Mouse (Mus musculus): ENCODE data around the gene Osbp2. TPM values are rescaled to one million over a fixed set of nuclear protein-coding genes. Genes with fewer than 3 reads are reported as not detected.

Gene Osbp2
- total RNA-seq, 1 experiment: 0.27 TPM

DNA sequence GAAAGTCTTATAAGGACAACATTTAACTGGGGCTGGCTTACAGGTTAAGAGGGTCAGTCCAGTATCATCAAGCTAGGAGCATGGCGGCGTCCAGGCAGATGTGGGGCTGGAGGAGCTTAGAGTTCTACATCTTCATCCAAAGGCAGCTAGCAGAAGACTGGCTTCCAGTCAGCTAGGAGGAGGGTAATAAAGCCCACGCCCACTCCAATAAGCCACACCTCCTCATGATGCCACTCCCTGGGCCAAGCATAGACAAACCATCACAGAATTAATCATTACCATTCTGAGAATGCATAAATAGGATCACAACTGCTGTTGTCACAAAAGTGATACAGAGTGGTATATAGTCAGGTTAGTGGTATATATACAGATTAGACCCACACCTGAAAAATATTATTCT is 73.8 kb downstream of the Osbp2 start:
- Histone ChIP-seq H3K4me3 (ENCODE audit: insufficient read depth in 1 of 2, low read depth in 1 of 2, low read length in 2 of 2, poor library complexity in 1 of 2, severe bottlenecking in 1 of 2) (no peak overlapping the region), H3K36me3 (ENCODE audit: control insufficient read depth, insufficient read depth, low read length, poor library complexity, severe bottlenecking) (no peaks in the 10 kb centered on the region), H3K9ac (ENCODE audit: insufficient read depth, low read depth, low read length, poor library complexity, severe bottlenecking) (no peak overlapping the region), H3K9me3 (ENCODE audit: control insufficient read depth, insufficient read depth, low read depth, low read length) (no peaks in the 10 kb centered on the region), H3K4me1 (ENCODE audit: control insufficient read depth in 2 of 2, insufficient read depth in 2 of 2, low read length in 2 of 2, poor library complexity in 1 of 2) (peaks cover 0 to 3% of the 10 kb centered on the region in 2 experiments; a peak in 1 of 4 replicates), H3K27ac (ENCODE audit: insufficient read depth, low read depth, low read length, poor library complexity, severe bottlenecking) (no peak overlapping the region)
- DNase-seq (ENCODE audit: low read depth, low spot score): no peak
- in situ Hi-C loops (cut with MboI; ENCODE audit: low sequenced_read_pairs in 2 of 2, unreplicated experiment in 2 of 2): no loop called here
- TF ChIP-seq ZNF384 (IDR thresholded peaks at IDR 0.05; ENCODE audit: low read depth, low read length) (no peak), CHD2 (IDR thresholded peaks at IDR 0.05; ENCODE audit: low read depth, low read length) (no peak), HCFC1 (IDR thresholded peaks at IDR 0.05; ENCODE audit: borderline replicate concordance, insufficient read depth, low read length) (no peak), ZC3H11A (IDR thresholded peaks at IDR 0.05; ENCODE audit: borderline replicate concordance, low read depth, low read length) (no peak), MAFK (IDR thresholded peaks at IDR 0.05; ENCODE audit: insufficient read depth, low read depth, low read length) (no peak)

DNA sequence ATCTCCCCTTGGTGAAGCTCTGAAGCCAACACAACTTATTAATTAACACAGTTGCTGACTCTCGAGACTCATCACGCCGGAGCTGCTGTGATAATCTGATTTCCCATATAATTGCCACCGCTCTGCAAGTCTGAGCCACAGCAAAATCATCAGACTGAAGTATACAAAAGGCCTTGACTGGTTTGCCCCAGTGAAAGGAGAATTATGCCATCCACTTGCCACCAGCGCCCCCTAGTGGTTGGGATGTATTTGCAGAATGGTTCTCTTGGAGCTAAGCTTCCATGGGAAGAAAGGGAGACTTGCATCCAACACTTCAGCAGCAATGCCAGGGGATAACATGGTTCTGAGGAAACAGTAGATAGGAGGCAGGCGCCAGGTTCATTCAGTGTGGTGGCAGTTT is 77.1 kb downstream of the Osbp2 start:
- in situ Hi-C loops (cut with MboI; ENCODE audit: low sequenced_read_pairs in 2 of 2, unreplicated experiment in 2 of 2): no loop called here
- Histone ChIP-seq H3K36me3 (ENCODE audit: control insufficient read depth, insufficient read depth, low read length, poor library complexity, severe bottlenecking) (no peaks in the 10 kb centered on the region), H3K9ac (ENCODE audit: insufficient read depth, low read depth, low read length, poor library complexity, severe bottlenecking) (no peak overlapping the region), H3K9me3 (ENCODE audit: control insufficient read depth, insufficient read depth, low read depth, low read length) (no peaks in the 10 kb centered on the region), H3K4me3 (ENCODE audit: insufficient read depth in 1 of 2, low read depth in 1 of 2, low read length in 2 of 2, poor library complexity in 1 of 2, severe bottlenecking in 1 of 2) (no peak overlapping the region), H3K4me1 (ENCODE audit: control insufficient read depth in 2 of 2, insufficient read depth in 2 of 2, low read length in 2 of 2, poor library complexity in 1 of 2) (peaks cover 0 to 2% of the 10 kb centered on the region in 2 experiments; a peak in 1 of 4 replicates), H3K27ac (ENCODE audit: insufficient read depth, low read depth, low read length, poor library complexity, severe bottlenecking) (no peak overlapping the region)
- peak; percentile 90 for DNase-seq (ENCODE audit: low read depth, low spot score)
- TF ChIP-seq ZC3H11A (IDR thresholded peaks at IDR 0.05; ENCODE audit: borderline replicate concordance, low read depth, low read length): peak; percentile 86
- TF ChIP-seq MAFK (IDR thresholded peaks at IDR 0.05; ENCODE audit: insufficient read depth, low read depth, low read length): no peak
- no peak for TF ChIP-seq HCFC1 (IDR thresholded peaks at IDR 0.05; ENCODE audit: borderline replicate concordance, insufficient read depth, low read length)

DNA sequence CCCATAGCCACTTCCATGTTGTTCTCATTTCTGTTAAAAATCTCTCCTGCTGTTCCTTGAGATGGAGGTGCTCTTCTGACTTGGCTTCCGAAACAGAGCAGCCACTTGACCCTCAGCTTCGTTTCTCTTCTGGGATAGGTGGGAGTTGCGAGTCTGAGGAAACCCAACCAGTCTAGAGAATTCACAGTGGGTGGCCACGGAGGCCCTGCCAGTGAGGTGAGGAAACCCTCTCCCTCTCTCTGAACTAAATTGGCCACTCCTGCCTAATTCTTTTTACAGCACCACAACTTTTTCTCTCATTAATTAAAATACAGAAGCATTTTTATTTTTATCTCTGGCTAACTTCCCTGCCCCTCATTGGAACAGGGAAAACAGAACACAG is 88.4 kb downstream of the Osbp2 start:
- Histone ChIP-seq H3K36me3 (ENCODE audit: control insufficient read depth, insufficient read depth, low read length, poor library complexity, severe bottlenecking) (no peaks in the 10 kb centered on the region), H3K9me3 (ENCODE audit: control insufficient read depth, insufficient read depth, low read depth, low read length) (no peaks in the 10 kb centered on the region), H3K9ac (ENCODE audit: insufficient read depth, low read depth, low read length, poor library complexity, severe bottlenecking) (no peak overlapping the region), H3K4me3 (ENCODE audit: insufficient read depth in 1 of 2, low read depth in 1 of 2, low read length in 2 of 2, poor library complexity in 1 of 2, severe bottlenecking in 1 of 2) (no peak overlapping the region), H3K27ac (ENCODE audit: insufficient read depth, low read depth, low read length, poor library complexity, severe bottlenecking) (no peak overlapping the region), H3K4me1 (ENCODE audit: control insufficient read depth in 2 of 2, insufficient read depth in 2 of 2, low read length in 2 of 2, poor library complexity in 1 of 2) (0 out of 4 replicates have a peak, but pooled peaks cover 0 to 2% of the 10 kb centered on the region in 2 experiments)
- in situ Hi-C loops (cut with MboI; ENCODE audit: low sequenced_read_pairs in 2 of 2, unreplicated experiment in 2 of 2): no loop called here
- TF ChIP-seq MAFK (IDR thresholded peaks at IDR 0.05; ENCODE audit: insufficient read depth, low read depth, low read length) (no peak), HCFC1 (IDR thresholded peaks at IDR 0.05; ENCODE audit: borderline replicate concordance, insufficient read depth, low read length) (no peak), CHD2 (IDR thresholded peaks at IDR 0.05; ENCODE audit: low read depth, low read length) (no peak), ZNF384 (IDR thresholded peaks at IDR 0.05; ENCODE audit: low read depth, low read length) (no peak), ZC3H11A (IDR thresholded peaks at IDR 0.05; ENCODE audit: borderline replicate concordance, low read depth, low read length) (no peak)
- DNase-seq (ENCODE audit: low read depth, low spot score): no peak

DNA sequence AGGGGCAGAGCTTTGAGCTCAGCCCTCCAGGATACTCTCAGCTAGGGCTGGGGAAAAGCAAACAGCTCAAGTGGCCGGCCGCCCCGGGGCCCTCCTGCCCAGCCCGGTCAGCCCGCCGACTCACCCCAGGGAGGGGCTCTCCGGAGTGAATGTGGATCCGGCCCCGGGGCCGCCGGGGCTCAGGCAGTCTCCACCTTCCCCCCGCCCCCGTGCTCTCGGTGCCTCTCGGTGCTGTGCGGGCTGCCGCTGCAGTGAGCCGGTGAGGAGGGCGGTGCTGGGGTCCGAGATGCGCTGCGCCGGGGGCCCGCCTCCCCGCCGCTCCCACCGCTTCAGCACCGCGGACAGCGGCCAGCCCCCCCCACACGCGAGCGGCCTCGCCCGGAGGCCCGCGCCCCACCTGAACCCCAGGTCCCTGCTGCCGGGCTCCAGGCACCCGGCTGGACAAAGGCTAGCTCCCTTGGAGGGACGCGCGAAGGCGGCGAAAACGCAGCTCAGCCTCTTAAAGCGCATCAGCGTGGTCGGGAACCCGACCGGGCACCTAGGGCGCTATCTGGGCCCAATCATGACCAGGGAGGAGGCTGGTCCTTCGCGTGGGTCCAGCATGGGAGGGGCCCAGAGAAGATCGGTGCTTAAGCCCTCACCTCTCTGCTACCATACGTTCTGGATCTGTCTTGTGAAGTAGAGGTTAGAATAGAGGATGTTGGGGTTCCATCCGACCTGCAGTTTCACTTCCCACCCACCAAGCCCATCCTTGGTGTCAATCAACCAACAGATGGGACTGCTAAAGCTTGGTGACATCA is 89.0 kb downstream of the Osbp2 start:
- in situ Hi-C loops (cut with MboI; ENCODE audit: low sequenced_read_pairs in 2 of 2, unreplicated experiment in 2 of 2): no loop called here
- no peak overlapping the region for H3K9ac ChIP-seq (ENCODE audit: insufficient read depth, low read depth, low read length, poor library complexity, severe bottlenecking)
- no peaks in the 10 kb centered on the region for H3K9me3 ChIP-seq (ENCODE audit: control insufficient read depth, insufficient read depth, low read depth, low read length)
- peak overlapping the region; percentile 54 to 69 for H3K4me3 ChIP-seq (ENCODE audit: insufficient read depth in 1 of 2, low read depth in 1 of 2, low read length in 2 of 2, poor library complexity in 1 of 2, severe bottlenecking in 1 of 2)
- H3K4me1 ChIP-seq (ENCODE audit: control insufficient read depth in 2 of 2, insufficient read depth in 2 of 2, low read length in 2 of 2, poor library complexity in 1 of 2): 0 out of 4 replicates have a peak, but pooled peaks cover 0 to 2% of the 10 kb centered on the region in 2 experiments
- no peaks in the 10 kb centered on the region for H3K36me3 ChIP-seq (ENCODE audit: control insufficient read depth, insufficient read depth, low read length, poor library complexity, severe bottlenecking)
- H3K27ac ChIP-seq (ENCODE audit: insufficient read depth, low read depth, low read length, poor library complexity, severe bottlenecking): no peak overlapping the region
- no peak for DNase-seq (ENCODE audit: low read depth, low spot score)
- TF ChIP-seq ZNF384 (IDR thresholded peaks at IDR 0.05; ENCODE audit: low read depth, low read length): no peak
- no peak for TF ChIP-seq HCFC1 (IDR thresholded peaks at IDR 0.05; ENCODE audit: borderline replicate concordance, insufficient read depth, low read length)
- no peak for TF ChIP-seq MAFK (IDR thresholded peaks at IDR 0.05; ENCODE audit: insufficient read depth, low read depth, low read length)
- no peak for TF ChIP-seq CHD2 (IDR thresholded peaks at IDR 0.05; ENCODE audit: low read depth, low read length)
- TF ChIP-seq ZC3H11A (IDR thresholded peaks at IDR 0.05; ENCODE audit: borderline replicate concordance, low read depth, low read length): no peak

Data from ES-E14 (cell line).